Mouse (Mus musculus) activated CD4-positive, CD25-positive, alpha-beta regulatory T cell (primary cell): ENCODE results near the gene Abl1. TPM values are rescaled to one million over a fixed set of nuclear protein-coding genes. Genes with fewer than 3 reads are reported as not detected.

Experiments
- polyA plus RNA-seq, 2 experiments: library from polyadenylated mRNA; unstranded; fragments of 100-300 nt; shearing (Covaris generic); gene quantifications; one replicate each; pipeline ENCODE4 v1.2.1; 2017

The Abl1 gene
- 10 to 100 TPM; 15.4 to 16.1 TPM for polyA plus RNA-seq

GRCm38 (mm10) chr2:31688074-31688925 is at the start of gene Abl1:
TSS of gene Abl1 (plus strand) at chr2:31688376.

GRCm38 (mm10) chr2:31639901-31640608 is 48.1 kb upstream of the Abl1 start, which contains the start of gene Prdm12:
TSS of gene Prdm12 (plus strand) at chr2:31640037.

GRCm38 (mm10) chr2:31670551-31671035 is 17.6 kb upstream of the Abl1 start, which contains the start of gene Exosc2:
TSS of gene Exosc2 (plus strand) at chr2:31670715.

GRCm38 (mm10) chr2:31810444-31810843 is 122.3 kb downstream of the Abl1 start, which contains the start of gene Qrfp:
TSS of gene Qrfp (minus strand) at chr2:31810580.

GRCm38 (mm10) chr2:31845896-31846691 is 157.9 kb downstream of the Abl1 start, which contains the start of gene Fibcd1:
TSS of gene Fibcd1 (minus strand) at chr2:31846005.

Other genes with a start within 250 kb of the Abl1 start
- gene Ass1, start 218.2 kb upstream of the Abl1 start, polyA plus RNA-seq = 100 to 1,000 TPM in 1 of 2 experiments, 10 to 100 TPM in 1; 73.6 to 220 TPM
- 10 to 100 TPM; 24.0 to 24.3 TPM for gene Fubp3, start 115.7 kb upstream of the Abl1 start, polyA plus RNA-seq
- not detected for gene Prdm12, start 48.3 kb upstream of the Abl1 start, polyA plus RNA-seq
- 10 to 100 TPM; 24.0 to 42.6 TPM for gene Exosc2, start 17.7 kb upstream of the Abl1 start, polyA plus RNA-seq
- 1 to 10 TPM in 1 of 2 experiments, under 1 TPM in 1; 0.05 to 2.9 TPM for gene Qrfp, start 122.2 kb downstream of the Abl1 start, polyA plus RNA-seq
- gene Fibcd1, start 157.6 kb downstream of the Abl1 start, polyA plus RNA-seq = 1 to 10 TPM in 1 of 2 experiments, under 1 TPM in 1; 0.36 to 1.3 TPM
- gene Lamc3, start 198.9 kb downstream of the Abl1 start, polyA plus RNA-seq = under 1 TPM in 1 of 2 experiments, not detected in 1; 0.07 TPM